8 mouse cellular contexts compared by ENCODE assay signal in the genomic region with DNA sequence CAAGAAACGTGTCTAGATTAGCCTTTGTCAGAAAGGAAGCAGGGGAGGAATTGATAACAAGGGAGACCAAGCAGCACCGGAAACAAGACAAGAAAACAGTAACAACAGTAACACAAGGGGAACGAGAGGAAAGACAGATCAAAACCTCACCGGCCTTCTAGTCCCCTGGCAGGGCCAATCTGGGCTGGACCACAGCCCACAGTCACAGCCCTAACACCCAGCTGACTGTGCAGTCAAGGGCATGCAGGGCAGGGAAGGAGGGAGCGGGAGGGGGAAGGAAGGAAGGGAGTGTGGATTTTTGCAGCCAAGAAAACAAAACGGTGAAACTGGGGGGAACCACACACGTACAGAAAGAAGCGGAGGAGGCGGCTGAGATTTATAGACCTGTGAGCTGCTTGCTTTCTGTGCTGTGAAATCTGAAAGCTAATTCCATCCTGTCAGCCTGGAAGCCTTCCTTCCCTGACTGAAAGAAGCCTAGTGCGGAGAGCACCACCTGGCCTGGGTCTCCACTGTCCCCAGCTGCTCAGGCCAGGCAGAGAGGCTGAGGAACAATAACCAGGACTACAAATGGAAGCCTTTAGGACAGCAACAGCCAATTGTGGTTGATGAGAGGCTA. TPM values are rescaled to one million over a fixed set of nuclear protein-coding genes. Genes with fewer than 3 reads are reported as not detected.
DNase-seq lines count a peak whose midpoint lies in the region; ATAC-seq and TF ChIP-seq lines count a peak whose summit lies in the region.

No protein-coding gene starts in this region.

- H3K4me3 ChIP-seq in left cerebral cortex, adult 2 months = no peak overlapping the region; the same call in 1 of the 2 replicates
- no peak overlapping the region for H3K4me3 ChIP-seq in neural tube, embryonic 13.5 days

- H3K4me2 ChIP-seq in neural tube, embryonic 13.5 days = 0 out of 2 replicates have a peak overlapping the region, but pooled peaks have one; percentile 21

- H3K27me3 ChIP-seq in neural tube, embryonic 13.5 days = no peaks in the 10 kb centered on the region

- peak; percentile 80 for DNase-seq in adrenal gland, adult 2 months
- DNase-seq in adrenal gland, adult 18-20 months (ENCODE audit: low spot score in 2 of 2) = no peak
- peak; percentile 69 for DNase-seq in ovary, adult 18-20 months (ENCODE audit: low spot score)
- DNase-seq in ovary, postnatal 10 days (ENCODE audit: low spot score) = no peak
- DNase-seq in left cerebral cortex, adult 2 months (ENCODE audit: extremely low spot score in 1 of 2, low spot score in 2 of 2) = no peak
- no peak for DNase-seq in thymus, adult 18-20 months
- no peak for DNase-seq in layer of hippocampus, adult 9-10 months (ENCODE audit: low spot score)

- peaks cover 28% of the 10 kb centered on the region for H3K36me3 ChIP-seq in neural tube, embryonic 13.5 days

- peak overlapping the region; percentile 80 for H3K27ac ChIP-seq in left cerebral cortex, adult 2 months
- peak overlapping the region; percentile 81 for H3K27ac ChIP-seq in neural tube, embryonic 13.5 days (replicated peaks)

- peaks cover 14% of the 10 kb centered on the region for H3K4me1 ChIP-seq in neural tube, embryonic 13.5 days (replicated peaks)

- peak overlapping the region; percentile 52 for H3K9ac ChIP-seq in neural tube, embryonic 13.5 days

- intact Hi-C loops in left cerebral cortex, adult 2 months (cut with DNase I) = loop anchor here (2.0 kb wide), 1 partner anchor 18 kb away; no protein-coding TSS in a partner anchor

- ATAC-seq in neural tube, embryonic 13.5 days (ENCODE audit: low read depth) = 0 out of 2 replicates have a peak, but pooled peaks have one; percentile 21

- TF ChIP-seq CTCF in left cerebral cortex, adult 2 months (IDR thresholded peaks at IDR 0.05) = no peak

- H3K9me3 ChIP-seq in neural tube, embryonic 13.5 days = no peaks in the 10 kb centered on the region

- 40% methylated on average over 10 of the region's 10 CpGs for WGBS in neural tube, embryonic 13.5 days

RNA-seq across cellular contexts. Expression of a gene that starts 13.4 kb away (rescaled TPM):
- 1 to 10 TPM; 2.9 to 8.2 TPM for total RNA-seq in adrenal gland, adult 2 months (2021)
- polyA plus RNA-seq in adrenal gland, adult 2 months (2012; rRNA removed) = 7.4 and 9.6 TPM in 2 replicates
- 1 to 10 TPM; 2.7 to 6.5 TPM for total RNA-seq in adrenal gland, adult 18-20 months (2021)
- total RNA-seq in left cerebral cortex, adult 2 months (2021) = 1 to 10 TPM; 8.3 to 9.0 TPM
- polyA plus RNA-seq in neural tube, embryonic 13.5 days (2015; fragmentation: Nextera tagmentation; extraction: Ambion mirVana) = 7.6 and 8.3 TPM in 2 replicates

RNA-seq across cellular contexts. Expression of a gene that starts 15.1 kb away (rescaled TPM):
- 10 to 100 TPM; 14.4 to 30.3 TPM for total RNA-seq in adrenal gland, adult 2 months (2021)
- 47.0 and 56.9 TPM in 2 replicates for polyA plus RNA-seq in adrenal gland, adult 2 months (2012; rRNA removed)
- 10 to 100 TPM; 20.5 to 26.0 TPM for total RNA-seq in adrenal gland, adult 18-20 months (2021)
- total RNA-seq in left cerebral cortex, adult 2 months (2021) = 1 to 10 TPM; 1.3 to 2.8 TPM
- polyA plus RNA-seq in neural tube, embryonic 13.5 days (2015; fragmentation: Nextera tagmentation; extraction: Ambion mirVana) = 11.3 and 15.5 TPM in 2 replicates

RNA-seq across cellular contexts. Expression of a gene that starts 25.4 kb away (rescaled TPM):
- total RNA-seq in adrenal gland, adult 2 months (2021) = 100 to 1,000 TPM; 317 to 332 TPM
- polyA plus RNA-seq in adrenal gland, adult 2 months (2012; rRNA removed) = 267 and 322 TPM in 2 replicates
- 100 to 1,000 TPM; 273 to 381 TPM for total RNA-seq in adrenal gland, adult 18-20 months (2021)
- total RNA-seq in left cerebral cortex, adult 2 months (2021) = 100 to 1,000 TPM; 166 to 167 TPM
- 466 and 501 TPM in 2 replicates for polyA plus RNA-seq in neural tube, embryonic 13.5 days (2015; fragmentation: Nextera tagmentation; extraction: Ambion mirVana)

RNA-seq across cellular contexts. Expression of a gene that starts 28.8 kb away (rescaled TPM):
- not detected for total RNA-seq in adrenal gland, adult 2 months (2021)
- not detected in 2 replicates for polyA plus RNA-seq in adrenal gland, adult 2 months (2012; rRNA removed)
- total RNA-seq in adrenal gland, adult 18-20 months (2021) = not detected
- not detected for total RNA-seq in left cerebral cortex, adult 2 months (2021)
- 0.07 TPM in 1 of 2 replicates, not detected in the other for polyA plus RNA-seq in neural tube, embryonic 13.5 days (2015; fragmentation: Nextera tagmentation; extraction: Ambion mirVana)

RNA-seq across cellular contexts. Expression of a gene that starts 38.0 kb away (rescaled TPM):
- total RNA-seq in adrenal gland, adult 2 months (2021) = 10 to 100 TPM; 13.9 to 26.6 TPM
- polyA plus RNA-seq in adrenal gland, adult 2 months (2012; rRNA removed) = 20.4 and 21.0 TPM in 2 replicates
- 10 to 100 TPM; 11.2 to 18.9 TPM for total RNA-seq in adrenal gland, adult 18-20 months (2021)
- 1 to 10 TPM; 2.2 to 2.7 TPM for total RNA-seq in left cerebral cortex, adult 2 months (2021)
- polyA plus RNA-seq in neural tube, embryonic 13.5 days (2015; fragmentation: Nextera tagmentation; extraction: Ambion mirVana) = 26.3 and 28.6 TPM in 2 replicates

Comparison
In these comparisons a context has a peak if more than half of its experiments do, and no peak if none do; other contexts are left out.
1. DNase-seq: peak in adrenal gland, adult 2 months (single experiment) and ovary, adult 18-20 months (single experiment); none in adrenal gland, adult 18-20 months (0 of 2), ovary, postnatal 10 days (single experiment), left cerebral cortex, adult 2 months (0 of 2), thymus, adult 18-20 months (0 of 2) and layer of hippocampus, adult 9-10 months (single experiment).
2. RNA of a gene that starts 15.1 kb away (total RNA-seq): 14.4 to 30.3 TPM in adrenal gland, adult 2 months and 20.5 to 26.0 TPM in adrenal gland, adult 18-20 months; 1.3 to 2.8 TPM in left cerebral cortex, adult 2 months; every median in the first group is over 4 times any median in the second.